Mouse (Mus musculus) kidney, postnatal 0 days (tissue): ENCODE results near the gene Nrg3. TPM values are rescaled to one million over a fixed set of nuclear protein-coding genes. Genes with fewer than 3 reads are reported as not detected.

Experiments
- ATAC-seq: fragments of 200-750 bp; cut with Nextera tagmentation; replicated peaks from 2 replicates; pipeline ENCODE4 v1.8.0; 2017; ENCODE audit warnings: low read depth, moderate number of reproducible peaks, moderate TSS enrichment, moderate library complexity; ENCODE audit not compliant: low FRiP score
- DNase-seq: peaks from one replicate; pipeline ENCODE4 v3.0.0-alpha.2; 2016; ENCODE audit warnings: low spot score
- H3K27ac ChIP-seq: fragments of 300-500 bp; sonication (generic); 2 replicates; pipeline ENCODE4 v1.5.1; 2014; ENCODE audit warnings: mild to moderate bottlenecking
- H3K27me3 ChIP-seq: fragments of 300-500 bp; sonication (generic); 2 replicates; pipeline ENCODE4 v1.6.1; 2014; ENCODE audit warnings: low read length, mixed read lengths; ENCODE audit not compliant: insufficient read depth
- H3K36me3 ChIP-seq: fragments of 300-500 bp; sonication (generic); 2 replicates; pipeline ENCODE4 v1.6.1; 2014; ENCODE audit warnings: low read length, mixed read lengths; ENCODE audit not compliant: insufficient read depth
- H3K4me1 ChIP-seq: fragments of 300-500 bp; sonication (generic); replicated peaks from 2 replicates; pipeline ENCODE4 v1.6.1; 2014; ENCODE audit warnings: antibody characterized with exemption, low read length, mixed read lengths; ENCODE audit not compliant: insufficient read depth
- H3K4me2 ChIP-seq: fragments of 300-500 bp; sonication (generic); 2 replicates; pipeline ENCODE4 v1.6.1; 2014; ENCODE audit warnings: mild to moderate bottlenecking, low read length, moderate library complexity, mixed read lengths
- H3K4me3 ChIP-seq: fragments of 300-500 bp; sonication (generic); replicated peaks from 2 replicates; pipeline ENCODE4 v1.5.1; 2014; ENCODE audit warnings: low read depth, low read length
- H3K9ac ChIP-seq: fragments of 300-500 bp; sonication (generic); 2 replicates; pipeline ENCODE4 v1.6.1; 2014; ENCODE audit warnings: low read depth, low read length
- H3K9me3 ChIP-seq: fragments of 300-500 bp; sonication (generic); replicated peaks from 2 replicates; pipeline ENCODE4 v1.6.1; 2016; ENCODE audit warnings: low read length, inconsistent platforms, mixed read lengths
- CTCF ChIP-seq: IDR thresholded peaks from 2 replicates; pipeline ENCODE4 v1.5.1; 2016; ENCODE audit warnings: antibody characterized with exemption, low read depth, mild to moderate bottlenecking, moderate library complexity
- WGBS: fragments of 180-500 bp; shearing (Covaris S2); extraction: QIAGEN DNeasy Blood & Tissue Kit; methylation state at CpG from one replicate; pipeline ENCODE4 v1.1.7; 2014; 5-methylcytosine and 5-hydroxymethylcytosine counted together
- polyA plus RNA-seq: library from polyadenylated mRNA; unstranded; fragments of >200 nt; fragmentation: Nextera tagmentation; extraction: Ambion mirVana; gene quantifications from 2 replicates; pipeline ENCODE4 v1.2.1, GENCODE M21; 2015

The Nrg3 gene
- polyA plus RNA-seq, 1 experiment from 2014 or later: 0.20 TPM

DNA sequence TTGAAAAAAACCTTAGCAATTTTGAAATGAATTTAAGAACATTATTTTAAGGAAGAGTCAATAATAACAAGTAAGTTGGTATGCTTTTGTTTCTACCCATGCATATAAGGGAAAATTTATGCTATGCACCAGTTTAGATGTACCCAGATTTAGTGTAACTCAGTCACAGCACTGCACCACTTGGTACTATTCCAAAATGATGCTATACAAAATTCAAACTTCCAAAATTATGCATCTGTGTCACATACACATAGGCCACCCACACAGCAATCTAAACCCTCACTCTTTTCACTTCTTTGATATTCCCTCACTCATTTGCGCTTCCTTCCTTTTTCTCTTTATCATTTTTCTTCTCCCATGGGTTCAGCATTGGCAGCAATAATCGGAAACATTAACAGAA, 116.6 kb downstream of the Nrg3 start:
- TF ChIP-seq CTCF: no peak
- WGBS: 82% methylated on average over 2 of the region's 2 CpGs

GRCm38 (mm10) chr14:39351979-39352737, 120.7 kb downstream of the Nrg3 start:
- Histone ChIP-seq H3K9ac (no peak overlapping the region), H3K9me3 (no peaks in the 10 kb centered on the region), H3K4me3 (no peak overlapping the region), H3K27me3 (no peaks in the 10 kb centered on the region), H3K27ac (no peak overlapping the region), H3K4me2 (no peak overlapping the region), H3K36me3 (no peaks in the 10 kb centered on the region), H3K4me1 (no peaks in the 10 kb centered on the region)
- TF ChIP-seq CTCF: no peak
- WGBS: 72% methylated on average over 4 of the region's 4 CpGs
- DNase-seq (no peak), ATAC-seq (no peak)

More for the DNA sequence above, 116.6 kb downstream of the Nrg3 start:
- no peaks in the 10 kb centered on the region for H3K36me3 ChIP-seq
- ATAC-seq (no peak), DNase-seq (no peak)
- H3K4me3 ChIP-seq: no peak overlapping the region
- H3K9me3 ChIP-seq: no peaks in the 10 kb centered on the region
- no peaks in the 10 kb centered on the region for H3K4me1 ChIP-seq
- H3K4me2 ChIP-seq: no peak overlapping the region
- no peak overlapping the region for H3K9ac ChIP-seq
- no peak overlapping the region for H3K27ac ChIP-seq
- no peaks in the 10 kb centered on the region for H3K27me3 ChIP-seq

GRCm38 (mm10) chr14:39317424-39318110, 155.3 kb downstream of the Nrg3 start:
- no peak for DNase-seq

GRCm38 (mm10) chr14:39314111-39314510, 158.8 kb downstream of the Nrg3 start:
- H3K27ac ChIP-seq: no peak overlapping the region
- no peak overlapping the region for H3K4me3 ChIP-seq
- ATAC-seq: no peak
- no peaks in the 10 kb centered on the region for H3K4me1 ChIP-seq
- no peaks in the 10 kb centered on the region for H3K27me3 ChIP-seq
- no peaks in the 10 kb centered on the region for H3K9me3 ChIP-seq
- no peak overlapping the region for H3K9ac ChIP-seq
- no peak for DNase-seq
- no peak overlapping the region for H3K4me2 ChIP-seq
- TF ChIP-seq CTCF: no peak
- H3K36me3 ChIP-seq: no peaks in the 10 kb centered on the region

More at GRCm38 (mm10) chr14:39317424-39318110, 155.3 kb downstream of the Nrg3 start:
- ATAC-seq: no peak
- WGBS: 71% methylated on average over 4 of the region's 4 CpGs
- Histone ChIP-seq H3K9me3 (no peaks in the 10 kb centered on the region), H3K27ac (no peak overlapping the region), H3K4me3 (no peak overlapping the region), H3K9ac (no peak overlapping the region), H3K27me3 (no peaks in the 10 kb centered on the region), H3K4me2 (no peak overlapping the region), H3K4me1 (no peaks in the 10 kb centered on the region), H3K36me3 (no peaks in the 10 kb centered on the region)
- TF ChIP-seq CTCF: no peak

GRCm38 (mm10) chr14:39265121-39265520, 207.8 kb downstream of the Nrg3 start:
- no peak overlapping the region for H3K9ac ChIP-seq
- H3K4me1 ChIP-seq: no peaks in the 10 kb centered on the region

GRCm38 (mm10) chr14:39264422-39264821, 208.5 kb downstream of the Nrg3 start:
- H3K36me3 ChIP-seq: no peaks in the 10 kb centered on the region
- H3K9ac ChIP-seq: no peak overlapping the region
- 83% methylated on average over 4 of the region's 4 CpGs for WGBS
- no peaks in the 10 kb centered on the region for H3K9me3 ChIP-seq
- H3K4me2 ChIP-seq: no peak overlapping the region
- H3K4me1 ChIP-seq: no peaks in the 10 kb centered on the region
- H3K27me3 ChIP-seq: no peaks in the 10 kb centered on the region
- ATAC-seq: no peak
- DNase-seq: no peak
- H3K27ac ChIP-seq: no peak overlapping the region
- no peak for TF ChIP-seq CTCF
- H3K4me3 ChIP-seq: no peak overlapping the region

More at GRCm38 (mm10) chr14:39265121-39265520, 207.8 kb downstream of the Nrg3 start:
- Histone ChIP-seq H3K4me2 (no peak overlapping the region), H3K4me3 (no peak overlapping the region), H3K36me3 (no peaks in the 10 kb centered on the region), H3K27ac (no peak overlapping the region), H3K27me3 (no peaks in the 10 kb centered on the region), H3K9me3 (no peaks in the 10 kb centered on the region)
- DNase-seq (no peak), ATAC-seq (no peak)
- TF ChIP-seq CTCF: no peak
- WGBS: 95% methylated on average over 1 of the region's 1 CpGs
